Mouse (Mus musculus) kidney, adult 2 months (tissue): ENCODE measurements around the gene Usp29. TPM values are rescaled to one million over a fixed set of nuclear protein-coding genes. Genes with fewer than 3 reads are reported as not detected.
A peak's percentile ranks its signal among the peaks of the same experiment; 100 is the strongest.

Experiments used
- DNase-seq: peaks from one replicate; pipeline ENCODE4 v3.0.0; 2021
- H3K27ac ChIP-seq: fragments of 200-500 bp; 2 replicates; pipeline ENCODE4 v1.5.1; 2012; ENCODE audit warnings: low read depth, low read length, control low read depth, inconsistent platforms; ENCODE audit not compliant: insufficient read depth
- H3K27me3 ChIP-seq: fragments of 200-500 bp; replicated peaks from 2 replicates; pipeline ENCODE4 v1.6.1; 2012; ENCODE audit warnings: mild to moderate bottlenecking, moderate library complexity, low read length, inconsistent platforms; ENCODE audit not compliant: control insufficient read depth, insufficient read depth
- H3K36me3 ChIP-seq: fragments of 200-500 bp; 2 replicates; pipeline ENCODE4 v1.6.1; 2012; ENCODE audit warnings: mild to moderate bottlenecking, moderate library complexity, low read length, inconsistent platforms; ENCODE audit not compliant: control insufficient read depth, insufficient read depth
- H3K4me1 ChIP-seq: fragments of 200-500 bp; 2 replicates; pipeline ENCODE4 v1.6.1; 2011; ENCODE audit warnings: low read length; ENCODE audit not compliant: control insufficient read depth, insufficient read depth
- H3K4me3 ChIP-seq: fragments of 200-500 bp; 2 replicates; pipeline ENCODE4 v1.5.1; 2011; ENCODE audit warnings: mild to moderate bottlenecking, low read depth, low read length, control low read depth; ENCODE audit not compliant: insufficient read depth
- CTCF ChIP-seq: fragments of 200-500 bp; conservative IDR thresholded peaks from 2 replicates; pipeline ENCODE4 v1.5.1; 2011; ENCODE audit warnings: low read depth, mild to moderate bottlenecking, control low read depth, low read length, moderate library complexity, mixed read lengths; ENCODE audit not compliant: insufficient read depth, insufficient read length
- POLR2A ChIP-seq: fragments of 200-500 bp; IDR thresholded peaks from one replicate; pipeline ENCODE4 v1.6.1; 2011; ENCODE audit warnings: low read depth, low read length, control low read depth
- WGBS: fragments of 180-500 bp; shearing (Covaris S2); methylation state at CpG from one replicate; pipeline ENCODE4 v1.1.7; 2018; 5-methylcytosine and 5-hydroxymethylcytosine counted together
- polyA plus RNA-seq: library from polyadenylated mRNA; depleted of rRNA; stranded (reverse); fragments of >200 nt; gene quantifications from 2 replicates; pipeline ENCODE4 v1.2.3, GENCODE M21; 2012

The Usp29 gene
- polyA plus RNA-seq, 1 experiment: 0.17 TPM

GRCm38 (mm10) chr7:6779172-6779571 is 48.8 kb downstream of the Usp29 start:
- Histone ChIP-seq H3K4me1 (no peaks in the 10 kb centered on the region), H3K27me3 (no peaks in the 10 kb centered on the region), H3K27ac (no peak overlapping the region), H3K36me3 (no peaks in the 10 kb centered on the region), H3K4me3 (no peak overlapping the region)
- no peak for DNase-seq
- TF ChIP-seq POLR2A (no peak), CTCF (no peak)
- 66% methylated on average over 5 of the region's 5 CpGs for WGBS

GRCm38 (mm10) chr7:6781541-6781940 is 51.2 kb downstream of the Usp29 start:
- no peaks in the 10 kb centered on the region for H3K36me3 ChIP-seq
- no peaks in the 10 kb centered on the region for H3K4me1 ChIP-seq
- H3K27me3 ChIP-seq: no peaks in the 10 kb centered on the region
- DNase-seq: no peak
- no peak overlapping the region for H3K27ac ChIP-seq
- no peak overlapping the region for H3K4me3 ChIP-seq
- 40% methylated on average over 11 of the region's 11 CpGs for WGBS
- no peak for TF ChIP-seq CTCF
- TF ChIP-seq POLR2A: no peak

GRCm38 (mm10) chr7:6784340-6785073 is 54.1 kb downstream of the Usp29 start:
- TF ChIP-seq POLR2A: no peak
- TF ChIP-seq CTCF: no peak
- H3K4me1 ChIP-seq: no peaks in the 10 kb centered on the region
- WGBS: 18% methylated on average over 8 of the region's 8 CpGs
- H3K36me3 ChIP-seq: no peaks in the 10 kb centered on the region
- no peak overlapping the region for H3K4me3 ChIP-seq
- DNase-seq: peak; percentile 49
- no peak overlapping the region for H3K27ac ChIP-seq
- no peaks in the 10 kb centered on the region for H3K27me3 ChIP-seq

- Histone ChIP-seq H3K4me3 (no peak overlapping the region), H3K27ac (no peak overlapping the region), H3K4me1 (no peaks in the 10 kb centered on the region), H3K36me3 (no peaks in the 10 kb centered on the region), H3K27me3 (no peaks in the 10 kb centered on the region)
- TF ChIP-seq POLR2A (no peak), CTCF (no peak)
- 50% methylated on average over 2 of the region's 2 CpGs for WGBS
- peak; percentile 28 for DNase-seq
Observed at GRCm38 (mm10) chr7:6787000-6787399, 56.6 kb downstream of the Usp29 start.

GRCm38 (mm10) chr7:6788101-6788500 is 57.7 kb downstream of the Usp29 start:
- no peak for DNase-seq
- Histone ChIP-seq H3K36me3 (no peaks in the 10 kb centered on the region), H3K27ac (no peak overlapping the region), H3K27me3 (no peaks in the 10 kb centered on the region), H3K4me3 (no peak overlapping the region), H3K4me1 (no peaks in the 10 kb centered on the region)
- no peak for TF ChIP-seq POLR2A
- no peak for TF ChIP-seq CTCF
- 91% methylated on average over 2 of the region's 2 CpGs for WGBS

GRCm38 (mm10) chr7:6791286-6792065 is 61.1 kb downstream of the Usp29 start:
- 83% methylated on average over 9 of the region's 9 CpGs for WGBS
- TF ChIP-seq CTCF: no peak
- TF ChIP-seq POLR2A: no peak
- DNase-seq: no peak
- no peaks in the 10 kb centered on the region for H3K36me3 ChIP-seq
- H3K4me3 ChIP-seq: no peak overlapping the region
- no peak overlapping the region for H3K27ac ChIP-seq
- H3K27me3 ChIP-seq: no peaks in the 10 kb centered on the region
- no peaks in the 10 kb centered on the region for H3K4me1 ChIP-seq

GRCm38 (mm10) chr7:6793240-6793639 is 62.9 kb downstream of the Usp29 start:
- no peak for TF ChIP-seq CTCF
- no peak for TF ChIP-seq POLR2A
- Histone ChIP-seq H3K4me1 (no peaks in the 10 kb centered on the region), H3K36me3 (no peaks in the 10 kb centered on the region), H3K4me3 (no peak overlapping the region), H3K27ac (no peak overlapping the region), H3K27me3 (no peaks in the 10 kb centered on the region)
- WGBS: 78% methylated on average over 6 of the region's 6 CpGs
- no peak for DNase-seq
